Mouse (Mus musculus) lung, adult 2 months (tissue): ENCODE measurements around the gene Fat2.

Experiments used
- CTCF ChIP-seq: fragments of 200-500 bp; IDR thresholded peaks from 2 replicates; pipeline ENCODE4 v1.5.1; 2011; ENCODE audit warnings: mild to moderate bottlenecking, low read length, control low read depth; ENCODE audit not compliant: insufficient read depth
- POLR2A ChIP-seq: fragments of 200-500 bp; IDR thresholded peaks from 2 replicates; pipeline ENCODE4 v1.6.1; 2011; ENCODE audit warnings: low read depth, mild to moderate bottlenecking, control low read depth, low read length, borderline replicate concordance; ENCODE audit errors: extremely low read depth

- TF ChIP-seq CTCF (no peak), POLR2A (no peak)
These were observed 6.2 kb downstream of the Fat2 start for GRCm38 (mm10) chr11:55329868-55330772.
